Mouse (Mus musculus): ENCODE measurements around the gene Prss22. TPM values are rescaled to one million over a fixed set of nuclear protein-coding genes. Genes with fewer than 3 reads are reported as not detected.
"Not testable (repeated sequence)": the region's sequence is repeated elsewhere in the genome, so short reads cannot be mapped to it uniquely, and the experiment has no call there.

The Prss22 gene
- total RNA-seq, 2 experiments from 2014 or later, result not detected

GRCm38 (mm10) chr17:23950828-23951227, 47.1 kb downstream of the Prss22 start:
- DNase-seq; intact Hi-C loops (cut with DNase I): not testable (repeated sequence)

DNA sequence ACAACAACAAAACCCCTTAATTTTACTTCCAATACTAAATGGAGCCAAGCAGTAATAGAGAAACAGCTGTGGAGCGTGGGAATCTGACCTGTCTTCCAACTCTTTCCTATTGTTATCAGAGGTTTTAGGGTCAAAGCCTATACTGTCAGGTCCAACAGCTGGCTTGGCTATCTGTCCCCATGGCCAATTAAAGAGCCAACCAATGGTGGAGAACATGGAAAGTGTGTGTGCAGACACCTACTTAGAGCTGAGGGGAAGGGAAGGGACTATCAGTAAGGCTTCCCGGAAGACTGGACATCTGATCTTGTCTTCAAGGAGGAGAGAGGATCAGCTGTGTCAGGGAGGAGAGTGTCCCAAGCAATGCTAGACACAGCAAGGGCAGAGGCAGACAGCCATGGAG, 48.8 kb downstream of the Prss22 start:
- DNase-seq, result no peak
- intact Hi-C loops (cut with DNase I), result no loop called here

GRCm38 (mm10) chr17:23947486-23947885, 50.4 kb downstream of the Prss22 start:
- intact Hi-C loops (cut with DNase I); DNase-seq: not testable (repeated sequence)

Small RNA genes within 50 kb of the gene (microRNA-seq; reads per million reads assigned to microRNA genes)
- gene Gm27700 (ENCODE audit: borderline number of aligned reads in 2 of 2), result 0 reads per million in 2 experiments

Other genes with a start within 250 kb of the Prss22 start
- 10 to 100 TPM; 31.8 to 33.3 TPM for gene Flywch1, start 226.5 kb downstream of the Prss22 start, total RNA-seq (2021)
- under 1 TPM; 0.78 to 0.81 TPM for gene Flywch2, start 212.0 kb downstream of the Prss22 start, total RNA-seq (2021)
- 100 to 1,000 TPM; 154 to 159 TPM for gene Srrm2, start 207.6 kb downstream of the Prss22 start, total RNA-seq (2021)
- 100 to 1,000 TPM; 345 to 363 TPM for gene Elob, start 169.0 kb downstream of the Prss22 start, total RNA-seq (2021)
- gene Prss33, start 162.0 kb downstream of the Prss22 start, total RNA-seq (2021), result not detected
- not detected for gene Prss32, start 154.2 kb downstream of the Prss22 start, total RNA-seq (2021)
- gene Prss41, start 153.9 kb downstream of the Prss22 start, total RNA-seq (2021), result not detected
- gene Prss21, start 130.0 kb downstream of the Prss22 start, total RNA-seq (2021), result not detected
- not detected for gene Dcpp1, start 117.2 kb downstream of the Prss22 start, total RNA-seq (2021)
- not detected for gene Dcpp2, start 117.2 kb downstream of the Prss22 start, total RNA-seq (2021)
- not detected for gene Dcpp3, start 80.6 kb downstream of the Prss22 start, total RNA-seq (2021)
- not detected for gene Sbp, start 56.4 kb downstream of the Prss22 start, total RNA-seq (2021)
- not detected for gene Sbpl, start 42.8 kb downstream of the Prss22 start, total RNA-seq (2021)
- not detected for gene Prss30, start 17.5 kb downstream of the Prss22 start, total RNA-seq (2021)
- gene Prss27, start 40.0 kb upstream of the Prss22 start, total RNA-seq (2021), result not detected
- 10 to 100 TPM in 1 of 2 experiments, 1 to 10 TPM in 1; 8.8 to 11.4 TPM for gene Kctd5, start 75.4 kb upstream of the Prss22 start, total RNA-seq (2021)
- 10 to 100 TPM; 41.0 to 45.2 TPM for gene Pdpk1, start 152.8 kb upstream of the Prss22 start, total RNA-seq (2021)
- gene Amdhd2, start 165.7 kb upstream of the Prss22 start, total RNA-seq (2021), result 10 to 100 TPM; 10.8 to 15.0 TPM
- gene Atp6v0c, start 171.6 kb upstream of the Prss22 start, total RNA-seq (2021), result 100 to 1,000 TPM; 227 to 247 TPM
- 1 to 10 TPM; 8.4 to 9.4 TPM for gene Tbc1d24, start 207.5 kb upstream of the Prss22 start, total RNA-seq (2021)
- gene Ntn3, start 211.4 kb upstream of the Prss22 start, total RNA-seq (2021), result under 1 TPM; 0.58 to 0.68 TPM
- 1 to 10 TPM; 2.1 to 3.2 TPM for gene Tedc2, start 222.8 kb upstream of the Prss22 start, total RNA-seq (2021)

Data from heart, postnatal 36 days (tissue).